Mouse (Mus musculus) heart, adult 18-20 months (tissue): ENCODE measurements around the gene Abcb11. TPM values are rescaled to one million over a fixed set of nuclear protein-coding genes. Genes with fewer than 3 reads are reported as not detected.
"Not testable (repeated sequence)": the region's sequence is repeated elsewhere in the genome, so short reads cannot be mapped to it uniquely, and the experiment has no call there.

Experiments used
- DNase-seq, 2 experiments: peaks; one replicate each; pipeline ENCODE4 v3.0.0; 2021 to 2022; ENCODE audit warnings: mixed read lengths in 1 of 2
- long read RNA-seq, 2 experiments: library from polyadenylated mRNA; stranded (forward); transcript quantifications; one replicate each; pipeline ENCODE4 v2.0.0; 2021
- total RNA-seq, 2 experiments: library from RNA; stranded (reverse); gene quantifications; 2 replicates each; pipeline ENCODE4 v1.2.3; 2021

The Abcb11 gene
- total RNA-seq, result not detected
- long read RNA-seq, experiment 1, result 0 reads
- long read RNA-seq, experiment 2, result 0 reads

DNA sequence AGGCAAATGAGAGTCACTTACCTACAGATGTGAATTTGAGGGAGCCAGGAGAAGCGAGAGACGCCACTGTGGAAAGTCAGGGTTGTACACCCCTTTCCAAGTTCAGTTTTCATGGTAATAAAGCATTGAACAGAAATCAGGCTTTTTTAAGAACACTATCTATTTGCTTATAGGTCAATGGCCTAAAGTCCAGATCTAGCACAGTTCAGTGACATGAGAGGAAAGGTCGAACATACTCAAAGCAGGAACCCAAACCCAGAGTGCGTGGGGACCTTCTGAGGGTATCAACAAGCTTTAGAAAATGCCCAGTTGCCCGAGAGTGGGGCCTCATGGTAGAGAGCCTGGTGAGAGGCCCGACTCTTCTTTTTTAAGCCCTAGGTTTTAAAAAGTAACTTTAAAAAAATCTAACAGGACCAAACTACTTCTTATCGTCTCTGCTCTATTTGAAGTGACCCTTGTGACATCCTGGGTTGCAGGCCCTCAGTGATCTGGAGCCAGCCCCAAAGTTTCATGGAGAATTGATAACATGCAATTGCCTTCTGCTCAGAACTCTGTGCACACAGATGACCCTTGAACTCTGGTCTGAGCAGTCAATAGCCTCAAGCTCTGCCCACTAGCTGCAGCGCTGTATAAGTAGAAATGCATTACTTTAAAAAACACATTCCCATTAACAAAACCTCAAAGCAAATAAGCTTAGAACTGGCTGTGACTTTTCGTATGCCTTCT lies at the start of gene Abcb11:
TSS of gene Abcb11 (minus strand) at position 121 of the 726 bp plus-strand sequence.
- no peak for DNase-seq

DNA sequence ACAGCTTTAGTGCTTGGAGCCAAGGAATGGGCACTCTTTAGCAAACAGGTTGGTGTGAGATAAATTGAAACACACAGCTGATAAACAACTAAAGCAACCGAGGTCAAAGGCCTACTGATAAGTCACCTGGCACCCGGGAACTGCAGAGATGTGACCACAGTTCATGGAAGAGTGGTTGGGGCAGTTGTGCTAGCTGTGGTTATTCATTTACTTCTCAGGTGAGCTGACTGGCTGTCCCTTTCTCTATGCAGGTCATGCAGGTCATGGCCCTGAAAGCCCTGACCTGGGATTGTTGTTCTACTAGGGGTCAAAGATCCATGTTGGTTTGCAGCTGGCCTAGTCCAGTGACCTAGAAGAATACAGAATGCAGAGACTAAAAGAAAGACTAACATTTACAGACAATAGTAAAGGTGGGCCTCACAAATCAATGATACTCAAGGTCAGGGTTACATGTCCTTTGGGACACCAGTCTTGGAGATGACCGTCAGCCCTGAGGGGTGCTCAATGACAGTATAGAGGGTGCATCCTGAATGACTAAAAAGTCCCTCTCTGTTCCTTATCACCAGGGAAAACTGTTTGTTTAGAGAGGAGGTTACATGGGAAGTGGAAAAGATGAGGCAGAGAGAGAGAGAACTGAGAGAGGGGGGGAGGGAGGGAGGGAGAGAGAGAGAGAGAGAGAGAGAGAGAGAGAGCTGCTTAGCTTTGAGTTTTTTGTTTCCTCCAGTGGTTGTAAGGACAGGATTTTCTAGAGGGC lies 43.9 kb upstream of the Abcb11 start:
- no peak for DNase-seq

GRCm38 (mm10) chr2:69382838-69383237 lies 40.4 kb upstream of the Abcb11 start:
- no peak for DNase-seq

DNA sequence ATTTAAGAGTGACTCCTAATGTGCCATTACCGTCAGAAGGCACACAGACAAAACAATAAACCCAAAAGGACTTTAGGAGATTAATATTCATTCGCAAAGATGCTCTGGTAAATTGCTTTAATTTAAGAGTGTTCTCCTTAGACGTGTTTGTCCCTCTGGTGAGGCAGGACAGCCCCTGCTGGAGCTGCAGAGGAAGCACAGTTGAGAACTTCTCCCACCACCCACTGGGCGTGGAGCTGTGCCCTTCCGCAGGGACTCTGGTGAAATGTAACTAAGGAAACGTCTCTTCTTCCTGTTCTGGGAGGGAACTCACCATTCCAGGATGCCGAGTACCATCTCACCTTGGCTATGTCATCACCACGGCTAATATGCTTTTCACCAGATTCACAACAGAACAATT lies 39.3 kb upstream of the Abcb11 start:
- DNase-seq, result no peak

- DNase-seq, result peak in 1 of 2 experiments; percentile 27
Measured at GRCm38 (mm10) chr2:69380281-69380680, 37.9 kb upstream of the Abcb11 start, which contains the start of gene Dhrs9. Dhrs9 (plus strand) TSS chr2:69380445.

DNA sequence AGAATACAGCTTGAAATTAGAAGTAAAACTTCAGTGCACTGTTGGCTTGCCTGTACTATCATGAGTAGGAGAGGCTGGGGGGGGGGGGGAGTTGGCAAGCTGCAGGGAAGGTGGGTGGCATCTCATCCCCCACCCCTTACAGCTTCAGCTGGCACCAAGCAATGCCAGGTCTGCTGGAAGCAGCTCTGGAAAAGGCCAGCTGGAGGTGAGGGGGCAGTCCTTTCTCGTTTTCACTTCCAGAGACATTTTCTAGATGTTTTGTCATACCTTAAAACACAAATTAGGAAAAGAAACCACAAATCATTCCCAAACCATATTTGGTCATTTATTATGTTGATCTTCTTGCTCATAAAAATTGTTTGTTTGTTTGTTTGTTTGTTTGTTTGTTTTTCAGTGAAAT lies 37.4 kb upstream of the Abcb11 start:
- DNase-seq, result no peak

GRCm38 (mm10) chr2:69376780-69377179 lies 34.4 kb upstream of the Abcb11 start:
- no peak for DNase-seq

- no peak for DNase-seq
Measured at GRCm38 (mm10) chr2:69365275-69365674, 22.9 kb upstream of the Abcb11 start.

- no peak for DNase-seq
Measured at GRCm38 (mm10) chr2:69364831-69365230, 22.4 kb upstream of the Abcb11 start.

GRCm38 (mm10) chr2:69355402-69355801 lies 13.0 kb upstream of the Abcb11 start:
- DNase-seq, result not testable (repeated sequence)

- no peak for DNase-seq
Measured at GRCm38 (mm10) chr2:69341506-69341905, 910 bp downstream of the Abcb11 start.

DNA sequence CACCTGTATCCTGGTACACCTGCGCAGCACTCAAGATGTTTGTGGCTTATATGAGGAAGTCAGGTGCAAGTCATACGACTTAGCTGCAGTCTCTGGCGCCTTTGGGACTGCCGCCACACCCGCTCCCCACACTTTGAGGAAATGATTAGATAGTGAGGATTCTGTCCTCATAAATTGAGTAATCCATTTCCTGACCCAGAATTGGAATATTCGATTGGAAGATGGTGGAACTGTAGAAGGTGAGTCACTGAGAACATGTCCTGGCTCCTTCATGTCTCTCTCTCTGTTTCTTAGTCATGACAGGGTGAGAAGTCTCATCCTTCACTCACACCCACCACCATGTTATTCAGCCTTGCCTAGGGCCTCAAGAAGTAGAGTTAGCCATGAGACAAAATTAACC lies 10.9 kb downstream of the Abcb11 start:
- DNase-seq, result not testable (repeated sequence)

GRCm38 (mm10) chr2:69328509-69329163 lies 13.8 kb downstream of the Abcb11 start:
- no peak for DNase-seq

GRCm38 (mm10) chr2:69324881-69325660 lies 17.3 kb downstream of the Abcb11 start:
- DNase-seq, result peak; percentile 2

- DNase-seq, result no peak
Measured at GRCm38 (mm10) chr2:69323018-69323417, 19.4 kb downstream of the Abcb11 start.

- DNase-seq, result no peak
Measured at GRCm38 (mm10) chr2:69321457-69321856, 21.0 kb downstream of the Abcb11 start.

DNA sequence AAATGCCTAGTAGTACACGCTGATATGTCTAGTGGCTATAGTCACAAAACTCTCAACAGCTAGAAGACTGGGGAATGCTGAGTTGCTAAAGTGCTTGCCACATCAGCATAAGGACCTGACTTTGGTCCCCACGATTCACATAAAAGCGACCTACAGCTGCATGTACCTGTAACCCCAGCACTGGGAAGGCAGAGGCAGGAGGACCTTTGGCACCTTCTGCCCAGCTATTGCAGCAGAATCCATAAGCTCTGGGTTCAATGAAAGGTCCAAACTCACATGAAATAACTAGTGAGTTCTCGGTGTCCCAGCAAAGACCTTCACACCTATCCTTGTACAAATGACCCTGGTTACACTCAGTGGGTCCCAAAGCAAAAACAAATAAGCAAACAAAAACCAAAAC lies 31.1 kb downstream of the Abcb11 start:
- no peak for DNase-seq

- no peak for DNase-seq
Measured at GRCm38 (mm10) chr2:69308136-69308535, 34.3 kb downstream of the Abcb11 start.

- not testable (repeated sequence) for DNase-seq
Measured at GRCm38 (mm10) chr2:69300568-69300967, 41.8 kb downstream of the Abcb11 start.

DNA sequence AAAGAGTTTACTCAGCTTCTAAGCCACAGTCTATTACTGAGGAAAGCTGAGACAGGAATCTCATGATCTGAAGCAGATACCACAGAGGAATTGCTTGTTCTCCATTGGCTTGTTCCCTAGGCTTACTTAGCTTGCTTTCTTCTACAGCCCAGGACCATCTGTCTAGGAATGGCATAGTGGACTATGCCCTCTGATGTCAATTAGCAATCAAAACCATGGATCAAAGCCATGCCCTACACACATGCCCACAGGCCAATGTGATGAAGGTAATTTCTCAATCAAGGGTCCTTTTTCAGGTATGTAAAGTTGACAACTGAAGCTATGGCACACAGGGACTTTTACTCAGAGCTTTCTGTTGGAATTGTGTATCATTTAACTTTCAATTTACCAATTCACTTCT lies 47.9 kb downstream of the Abcb11 start:
- DNase-seq, result no peak

DNA sequence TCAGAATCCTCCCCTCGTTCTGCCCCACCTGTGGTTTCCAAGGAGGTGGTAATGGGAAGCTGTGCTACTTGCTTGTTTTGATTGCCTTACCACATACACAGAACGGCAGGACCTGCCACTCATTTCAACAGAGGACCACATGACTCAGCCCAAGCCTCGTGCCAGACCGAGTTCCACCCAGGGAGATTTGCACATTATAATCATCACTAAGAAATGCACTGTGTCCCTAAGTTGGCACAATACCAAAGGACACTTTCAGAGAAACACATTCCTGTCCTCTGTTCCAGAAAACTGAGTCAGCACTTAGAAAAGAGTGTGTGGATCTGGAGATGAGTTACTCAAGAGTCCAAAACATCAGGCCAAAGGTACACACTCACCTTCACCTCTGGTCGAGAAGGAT lies 53.4 kb downstream of the Abcb11 start:
- peak in 1 of 2 experiments; percentile 1 for DNase-seq

DNA sequence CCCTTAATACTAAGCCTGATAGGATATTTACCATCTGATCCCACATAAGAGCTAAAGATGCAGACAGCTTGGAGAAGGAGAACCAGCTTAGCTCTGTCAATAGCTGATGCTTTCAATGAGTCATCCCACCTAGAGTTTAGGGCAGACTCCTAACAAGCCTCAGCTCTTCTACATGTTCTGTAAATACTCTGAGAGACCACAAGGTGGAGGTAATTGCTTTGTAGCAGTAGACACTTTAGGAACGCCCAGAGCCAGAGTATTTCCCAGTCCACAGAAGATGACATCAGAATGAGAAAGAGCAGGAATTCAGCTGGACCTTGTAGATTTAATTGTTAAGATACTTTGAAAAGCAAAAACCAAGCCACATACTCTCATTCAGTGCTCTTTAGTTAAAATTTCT lies 66.5 kb downstream of the Abcb11 start:
- DNase-seq, result no peak
